Mouse (Mus musculus): Measurements from ENCODE around the gene Pgf. TPM values are rescaled to one million over a fixed set of nuclear protein-coding genes. Genes with fewer than 3 reads are reported as not detected.

Gene Pgf
- total and polyA plus RNA-seq, 3 experiments = 4.6 to 5.7 (median 5.4) TPM

- no peak for DNase-seq
- H3K4me3 ChIP-seq = no peak overlapping the region
- intact Hi-C loops (cut with DNase I) = no loop called here
- no peak overlapping the region for H3K27ac ChIP-seq
- no peak overlapping the region for H3K9ac ChIP-seq (ENCODE audit: low read depth, low read length)
- H3K36me3 ChIP-seq (ENCODE audit: control insufficient read depth, insufficient read depth, low read length) = no peaks in the 10 kb centered on the region
- H3K27me3 ChIP-seq (ENCODE audit: control insufficient read depth, insufficient read depth, low read length) = no peaks in the 10 kb centered on the region
- 35% methylated on average over 16 of the region's 17 CpGs for WGBS
- peaks cover 7% of the 10 kb centered on the region for H3K4me1 ChIP-seq (ENCODE audit: control insufficient read depth, insufficient read depth, low read length)
- H3K79me2 ChIP-seq (replicated peaks; ENCODE audit: control insufficient read depth, insufficient read depth, low read length) = no peaks in the 10 kb centered on the region
- TF ChIP-seq POLR2A (IDR thresholded peaks at IDR 0.05; ENCODE audit: insufficient read depth, low read depth, low read length) (no peak), CTCF (IDR thresholded peaks at IDR 0.05) (no peak), EP300 (IDR thresholded peaks at IDR 0.05; ENCODE audit: insufficient read depth, low read depth, low read length) (no peak)
Observed at GRCm38 (mm10) chr12:85181475-85182344, 4.1 kb upstream of the Pgf start.

GRCm38 (mm10) chr12:85178294-85178693 is 704 bp upstream of the Pgf start:
- Histone ChIP-seq H3K9ac (ENCODE audit: low read depth, low read length) (no peak overlapping the region), H3K27ac (no peak overlapping the region), H3K36me3 (ENCODE audit: control insufficient read depth, insufficient read depth, low read length) (no peaks in the 10 kb centered on the region), H3K79me2 (replicated peaks; ENCODE audit: control insufficient read depth, insufficient read depth, low read length) (no peaks in the 10 kb centered on the region), H3K4me3 (no peak overlapping the region), H3K4me1 (ENCODE audit: control insufficient read depth, insufficient read depth, low read length) (peaks cover 5% of the 10 kb centered on the region; the same call in 1 of the 2 replicates), H3K27me3 (ENCODE audit: control insufficient read depth, insufficient read depth, low read length) (no peaks in the 10 kb centered on the region)
- intact Hi-C loops (cut with DNase I) = loop anchor here (2.0 kb wide), 1 partner anchor 35 kb away; no protein-coding TSS in a partner anchor
- no peak for TF ChIP-seq CTCF (IDR thresholded peaks at IDR 0.05)
- no peak for TF ChIP-seq EP300 (IDR thresholded peaks at IDR 0.05; ENCODE audit: insufficient read depth, low read depth, low read length)
- no peak for TF ChIP-seq POLR2A (IDR thresholded peaks at IDR 0.05; ENCODE audit: insufficient read depth, low read depth, low read length)
- no peak for DNase-seq
- 88% methylated on average over 2 of the region's 2 CpGs for WGBS

DNA sequence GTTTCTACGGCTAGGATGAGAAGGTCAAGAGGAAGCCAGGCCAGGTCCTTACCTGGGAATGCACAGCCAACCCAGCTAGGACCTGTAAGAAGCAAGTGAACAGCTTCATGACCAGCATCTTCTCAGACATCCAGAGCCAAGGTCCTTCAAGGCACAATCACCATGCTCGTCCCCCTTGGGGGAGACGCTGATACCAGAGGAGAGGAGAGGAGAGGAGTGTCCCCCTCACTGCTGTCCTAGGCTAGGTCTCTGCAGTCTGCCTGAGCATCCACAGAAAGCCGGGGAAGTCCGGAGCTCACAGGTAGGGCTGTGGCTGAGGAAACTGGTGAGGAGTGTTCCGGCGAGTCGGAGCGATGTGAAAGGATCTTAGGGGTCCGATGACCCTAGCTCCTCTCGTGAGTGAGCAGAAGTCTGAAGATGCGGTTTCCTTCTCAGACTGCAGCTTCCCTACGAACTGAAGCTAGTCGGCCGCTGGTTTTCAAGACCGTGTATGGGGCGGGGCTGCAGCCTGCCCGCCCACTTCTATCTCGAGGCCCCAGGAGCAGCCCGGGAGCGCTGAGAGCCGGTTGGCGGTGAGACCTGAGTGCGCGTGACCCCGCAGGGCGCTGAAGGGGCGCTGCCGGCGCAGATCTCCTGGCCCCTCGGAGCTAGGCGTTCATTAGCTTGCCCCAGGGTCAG is 605 bp downstream of the Pgf start:
- peak overlapping the region; percentile 49 for H3K4me3 ChIP-seq
- no peaks in the 10 kb centered on the region for H3K27me3 ChIP-seq (ENCODE audit: control insufficient read depth, insufficient read depth, low read length)
- H3K36me3 ChIP-seq (ENCODE audit: control insufficient read depth, insufficient read depth, low read length) = no peaks in the 10 kb centered on the region
- no peaks in the 10 kb centered on the region for H3K79me2 ChIP-seq (replicated peaks; ENCODE audit: control insufficient read depth, insufficient read depth, low read length)
- H3K9ac ChIP-seq (ENCODE audit: low read depth, low read length) = peak overlapping the region; percentile 66
- intact Hi-C loops (cut with DNase I) = no loop called here
- WGBS = 10% methylated on average over 32 of the region's 32 CpGs
- TF ChIP-seq CTCF (IDR thresholded peaks at IDR 0.05) = no peak
- TF ChIP-seq POLR2A (IDR thresholded peaks at IDR 0.05; ENCODE audit: insufficient read depth, low read depth, low read length) = peak; percentile 75
- TF ChIP-seq EP300 (IDR thresholded peaks at IDR 0.05; ENCODE audit: insufficient read depth, low read depth, low read length) = 0 out of 2 replicates have a peak, but pooled peaks have one; percentile 6
- peak; percentile 70 to 75 for DNase-seq
- peak overlapping the region; percentile 51 for H3K27ac ChIP-seq
- H3K4me1 ChIP-seq (ENCODE audit: control insufficient read depth, insufficient read depth, low read length) = peaks cover 5% of the 10 kb centered on the region

DNA sequence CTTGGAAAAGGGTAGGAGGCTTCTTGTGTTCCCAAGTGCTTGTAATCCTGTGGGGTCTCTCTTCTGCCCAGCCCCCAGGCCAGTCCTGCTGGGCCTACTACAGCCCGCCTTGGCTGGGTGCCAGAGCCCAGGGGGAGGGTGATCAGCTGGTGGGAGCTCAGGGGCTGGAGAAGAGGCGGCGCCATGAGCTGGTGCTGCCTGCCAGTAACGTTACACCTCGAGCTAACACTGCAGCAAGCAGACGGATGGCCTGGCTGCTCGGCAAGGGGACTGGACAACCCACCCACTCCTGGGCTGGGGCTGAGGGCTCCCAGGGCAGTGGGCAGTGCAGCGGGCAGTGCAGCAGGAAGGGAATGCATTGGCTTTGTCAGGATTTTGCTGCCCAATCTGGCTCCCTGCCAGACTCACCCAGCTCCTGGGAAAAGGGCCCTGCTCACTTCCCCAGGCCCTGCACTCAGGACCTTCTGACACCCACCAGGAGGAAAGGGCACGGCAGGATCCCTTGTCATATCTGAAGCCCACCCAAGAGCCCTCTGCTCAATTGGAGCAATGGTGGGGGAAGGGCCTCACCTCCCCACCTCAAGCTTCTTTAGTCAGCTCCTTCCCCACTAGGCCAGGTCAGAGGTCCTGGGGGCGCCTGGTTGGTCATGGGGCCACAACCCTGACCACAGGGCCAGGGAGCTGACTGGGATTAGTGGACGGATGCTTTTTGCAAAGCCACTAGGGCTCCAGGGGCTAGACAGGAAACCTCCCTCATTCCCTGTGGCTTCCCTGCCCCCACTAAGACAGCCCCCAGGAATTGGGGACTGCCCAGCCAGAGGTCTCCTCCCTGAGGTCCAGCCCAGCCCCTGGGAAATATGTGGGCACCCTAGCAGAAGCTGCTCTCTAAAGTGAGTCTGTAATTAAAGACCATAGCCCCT is 1.4 kb downstream of the Pgf start:
- Histone ChIP-seq H3K27ac (peak overlapping the region; percentile 51), H3K27me3 (ENCODE audit: control insufficient read depth, insufficient read depth, low read length) (no peaks in the 10 kb centered on the region), H3K36me3 (ENCODE audit: control insufficient read depth, insufficient read depth, low read length) (no peaks in the 10 kb centered on the region), H3K79me2 (replicated peaks; ENCODE audit: control insufficient read depth, insufficient read depth, low read length) (no peaks in the 10 kb centered on the region), H3K4me1 (ENCODE audit: control insufficient read depth, insufficient read depth, low read length) (peaks cover 5% of the 10 kb centered on the region), H3K4me3 (peak overlapping the region; percentile 26), H3K9ac (ENCODE audit: low read depth, low read length) (peak overlapping the region; percentile 66)
- no peak for TF ChIP-seq CTCF (IDR thresholded peaks at IDR 0.05)
- no peak for TF ChIP-seq POLR2A (IDR thresholded peaks at IDR 0.05; ENCODE audit: insufficient read depth, low read depth, low read length)
- no peak for TF ChIP-seq EP300 (IDR thresholded peaks at IDR 0.05; ENCODE audit: insufficient read depth, low read depth, low read length)
- intact Hi-C loops (cut with DNase I) = no loop called here
- WGBS = 61% methylated on average over 11 of the region's 11 CpGs
- peak in 1 of 2 experiments; percentile 59 for DNase-seq

- Histone ChIP-seq H3K36me3 (ENCODE audit: control insufficient read depth, insufficient read depth, low read length) (no peaks in the 10 kb centered on the region), H3K4me3 (peak overlapping the region; percentile 26; the same call in 1 of the 2 replicates), H3K27me3 (ENCODE audit: control insufficient read depth, insufficient read depth, low read length) (no peaks in the 10 kb centered on the region), H3K79me2 (replicated peaks; ENCODE audit: control insufficient read depth, insufficient read depth, low read length) (no peaks in the 10 kb centered on the region), H3K9ac (ENCODE audit: low read depth, low read length) (0 out of 2 replicates have a peak overlapping the region, but pooled peaks have one; percentile 0), H3K4me1 (ENCODE audit: control insufficient read depth, insufficient read depth, low read length) (peaks cover 12% of the 10 kb centered on the region), H3K27ac (no peak overlapping the region)
- intact Hi-C loops (cut with DNase I) = no loop called here
- 58% methylated on average over 16 of the region's 16 CpGs for WGBS
- no peak for TF ChIP-seq POLR2A (IDR thresholded peaks at IDR 0.05; ENCODE audit: insufficient read depth, low read depth, low read length)
- TF ChIP-seq EP300 (IDR thresholded peaks at IDR 0.05; ENCODE audit: insufficient read depth, low read depth, low read length) = no peak
- TF ChIP-seq CTCF (IDR thresholded peaks at IDR 0.05) = no peak
- DNase-seq = peak in 1 of 2 experiments; percentile 33
Observed at GRCm38 (mm10) chr12:85175087-85175675, 2.4 kb downstream of the Pgf start.
